Mouse (Mus musculus): Measurements from ENCODE around the gene Depdc5.

DNA sequence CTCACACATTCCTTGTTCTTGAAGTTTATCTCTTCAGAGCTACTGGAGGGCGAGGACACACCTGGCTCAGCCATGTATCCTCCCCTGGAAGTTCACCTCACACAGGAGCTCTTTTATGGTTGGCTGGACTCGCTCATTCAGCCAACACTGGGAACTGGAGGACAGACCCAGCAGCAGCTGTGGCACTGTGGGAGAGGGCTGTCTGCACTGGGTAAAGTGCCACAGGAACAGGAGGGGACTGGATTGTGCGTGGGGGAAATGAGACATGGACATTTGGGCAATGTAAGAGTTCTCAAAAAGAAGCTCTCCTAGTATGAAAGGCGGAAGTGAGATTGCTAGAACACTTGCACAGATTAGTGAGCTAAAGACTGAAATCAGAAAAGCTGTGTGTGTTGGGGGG, 132.3 kb downstream of the Depdc5 start:
- TF ChIP-seq POLR2A (IDR thresholded peaks at IDR 0.05; ENCODE audit: borderline replicate concordance, extremely low read depth, low read depth, low read length) (no peak), CTCF (IDR thresholded peaks at IDR 0.05; ENCODE audit: insufficient read depth, low read length) (no peak)

Measured in lung, adult 2 months (tissue).